Mouse (Mus musculus) adrenal gland, adult 2 months (tissue): ENCODE results near the gene Pde9a. TPM values are rescaled to one million over a fixed set of nuclear protein-coding genes. Genes with fewer than 3 reads are reported as not detected.

ENCODE experiments used
- DNase-seq: peaks from one replicate; pipeline ENCODE4 v3.0.0; 2021
- polyA plus RNA-seq: library from polyadenylated mRNA; depleted of rRNA; stranded (reverse); fragments of >200 nt; gene quantifications from 2 replicates; pipeline ENCODE4 v1.2.3, GENCODE M21; 2012
- total RNA-seq, 2 experiments: library from RNA; stranded (reverse); gene quantifications; 2 replicates each; pipeline ENCODE4 v1.2.3; 2021

Gene Pde9a
- total and polyA plus RNA-seq, 3 experiments, result 1.9 to 3.4 (median 2.5) TPM

DNA sequence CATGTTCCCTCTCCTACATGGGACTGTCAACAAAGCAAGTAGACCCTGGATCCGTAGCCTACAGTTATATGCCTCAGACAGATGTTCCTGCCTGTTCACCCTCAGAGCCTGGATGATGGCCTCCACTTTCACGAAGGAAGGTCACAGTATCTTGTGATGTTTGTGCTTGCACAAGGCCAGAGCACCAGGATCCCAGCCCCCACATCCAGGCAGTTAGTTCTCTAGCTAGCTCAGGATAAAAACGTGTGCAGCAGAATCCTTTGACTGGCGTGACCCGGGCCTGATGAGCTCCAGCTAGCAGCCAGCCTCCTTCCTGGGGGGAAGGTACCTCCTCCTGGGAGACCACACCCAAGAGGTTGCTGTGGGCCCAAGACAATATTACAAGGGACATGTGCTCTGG lies 82.5 kb downstream of the Pde9a start:
- DNase-seq, result peak; percentile 38

DNA sequence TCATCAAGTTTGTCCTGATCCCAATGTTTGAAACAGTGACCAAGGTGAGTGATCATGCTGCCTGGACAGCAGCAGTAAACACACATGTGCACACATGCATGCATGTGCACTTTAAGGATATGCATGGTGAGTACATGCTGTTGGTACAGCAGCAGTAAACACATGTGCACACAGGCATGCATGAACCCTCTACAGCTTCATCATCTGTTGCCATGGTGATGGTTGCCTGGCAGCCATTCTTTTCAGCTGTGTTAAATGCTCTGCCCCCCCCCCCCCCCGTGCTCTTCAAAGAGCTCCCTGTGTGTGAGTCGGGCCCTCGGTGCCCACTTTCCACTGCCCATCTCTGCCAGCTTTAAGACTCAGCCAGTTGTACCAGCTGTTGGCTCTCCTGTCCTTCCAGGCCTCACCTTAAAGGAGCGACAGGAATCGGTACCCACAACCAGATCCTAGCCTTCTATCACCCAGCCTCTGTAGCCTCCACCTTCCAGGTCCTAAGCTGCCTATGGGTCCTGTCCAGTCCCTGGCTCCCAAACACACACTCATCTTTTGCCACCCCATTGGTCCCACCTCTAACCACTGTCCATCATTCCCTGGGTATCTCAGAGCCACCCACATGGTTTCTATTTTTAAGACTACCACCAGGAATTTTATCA lies 84.9 kb downstream of the Pde9a start:
- DNase-seq, result no peak

DNA sequence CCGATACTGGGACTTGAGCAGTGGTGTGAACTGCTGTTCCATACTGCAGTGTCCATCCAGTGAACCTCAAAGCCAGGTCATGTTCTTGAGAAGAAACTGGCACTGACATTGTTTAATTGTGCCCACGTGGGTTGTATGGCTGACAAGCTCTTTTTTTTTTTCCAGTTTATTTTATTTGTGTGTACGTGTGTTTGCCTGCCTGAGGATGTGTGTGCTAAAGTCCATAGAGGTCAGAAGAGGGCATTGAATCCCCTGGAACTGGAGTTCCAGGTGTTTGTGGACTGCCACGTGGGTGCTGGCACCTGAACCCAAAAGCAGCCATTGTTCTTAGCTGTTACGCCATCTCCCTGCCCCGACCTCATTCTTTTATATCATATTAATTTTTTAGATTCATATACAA lies 88.4 kb downstream of the Pde9a start:
- no peak for DNase-seq

DNA sequence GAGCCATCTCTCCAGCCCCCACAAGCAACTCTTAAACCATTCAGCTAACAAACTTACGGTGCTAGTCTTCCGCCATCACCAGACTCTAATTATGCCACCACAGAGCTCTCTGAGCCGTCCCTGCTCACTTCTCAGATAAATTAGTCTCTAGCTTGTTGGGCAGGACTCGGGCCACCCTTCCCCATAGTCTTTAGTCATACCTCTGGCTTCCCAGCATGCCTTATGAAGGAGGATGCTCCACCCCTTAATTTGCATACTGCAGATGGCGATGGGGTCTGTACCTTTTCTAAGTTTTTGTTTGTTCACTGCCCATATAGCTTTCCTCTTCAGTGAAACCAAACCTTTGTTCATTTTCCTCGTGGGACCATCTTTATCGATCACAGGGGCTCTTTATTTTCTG lies 92.6 kb downstream of the Pde9a start:
- DNase-seq, result no peak

DNA sequence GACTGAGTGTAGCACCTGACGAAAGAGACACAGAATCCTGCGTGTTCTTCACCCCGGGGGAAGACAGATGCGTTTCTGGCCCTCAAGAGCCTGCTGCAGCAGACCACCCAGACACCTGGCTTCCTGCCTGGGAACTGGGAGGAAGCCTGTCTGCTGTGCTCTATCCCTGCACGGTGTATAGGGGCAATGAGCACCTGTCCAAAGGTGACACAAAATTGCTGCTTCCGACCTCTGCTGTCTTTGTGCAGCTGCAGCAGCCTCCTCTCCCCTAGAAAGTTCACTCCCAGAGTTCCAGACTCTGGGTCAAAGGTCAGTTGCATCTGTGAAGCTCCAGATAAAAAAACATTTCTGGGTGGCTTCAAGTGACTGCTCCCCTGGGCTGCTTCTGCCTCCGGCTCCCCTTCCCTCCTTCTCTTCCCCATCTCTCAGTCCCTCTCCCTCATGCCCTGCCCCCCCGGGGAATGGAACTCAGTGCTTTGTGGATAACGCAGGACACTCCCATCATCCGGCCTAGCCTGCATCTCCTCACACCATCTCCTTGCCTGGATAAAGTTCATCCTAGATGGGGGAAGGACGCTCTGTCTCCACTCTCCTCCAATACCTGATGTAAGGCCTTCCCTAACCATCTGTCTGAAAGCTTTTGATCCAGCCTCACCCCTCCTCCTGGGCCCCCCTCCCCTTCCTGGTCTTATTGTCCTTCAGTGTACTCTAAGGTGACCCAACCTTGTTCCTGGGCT lies 93.3 kb downstream of the Pde9a start:
- DNase-seq, result no peak

DNA sequence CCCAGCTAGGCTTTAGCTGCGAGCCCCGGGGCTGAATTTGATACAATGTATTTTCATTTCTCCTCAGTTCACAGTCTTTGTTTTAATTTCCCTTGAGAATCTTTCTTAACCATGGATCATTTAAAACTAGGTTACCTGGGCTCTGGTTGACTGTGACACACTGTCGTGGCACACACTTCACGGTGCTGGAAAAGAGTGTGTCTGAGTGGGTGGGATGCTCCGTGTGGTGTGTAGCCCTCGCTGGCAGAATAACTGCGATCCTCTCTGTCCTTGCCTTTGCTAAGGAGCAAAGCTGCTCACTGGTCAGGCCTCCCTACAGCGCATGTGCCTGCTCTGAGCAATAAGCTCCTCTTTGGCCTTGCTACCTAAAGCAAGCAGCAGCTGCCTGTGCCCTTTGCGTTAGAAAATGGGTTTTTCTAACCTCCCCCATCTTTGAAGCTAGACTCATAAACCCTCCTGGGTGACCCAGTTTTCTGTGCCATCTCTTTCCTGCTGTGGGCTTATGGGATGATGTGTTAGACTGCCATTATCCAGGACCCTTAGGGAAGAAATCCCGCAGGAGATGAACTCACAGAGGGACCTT lies 100.7 kb downstream of the Pde9a start:
- no peak for DNase-seq

DNA sequence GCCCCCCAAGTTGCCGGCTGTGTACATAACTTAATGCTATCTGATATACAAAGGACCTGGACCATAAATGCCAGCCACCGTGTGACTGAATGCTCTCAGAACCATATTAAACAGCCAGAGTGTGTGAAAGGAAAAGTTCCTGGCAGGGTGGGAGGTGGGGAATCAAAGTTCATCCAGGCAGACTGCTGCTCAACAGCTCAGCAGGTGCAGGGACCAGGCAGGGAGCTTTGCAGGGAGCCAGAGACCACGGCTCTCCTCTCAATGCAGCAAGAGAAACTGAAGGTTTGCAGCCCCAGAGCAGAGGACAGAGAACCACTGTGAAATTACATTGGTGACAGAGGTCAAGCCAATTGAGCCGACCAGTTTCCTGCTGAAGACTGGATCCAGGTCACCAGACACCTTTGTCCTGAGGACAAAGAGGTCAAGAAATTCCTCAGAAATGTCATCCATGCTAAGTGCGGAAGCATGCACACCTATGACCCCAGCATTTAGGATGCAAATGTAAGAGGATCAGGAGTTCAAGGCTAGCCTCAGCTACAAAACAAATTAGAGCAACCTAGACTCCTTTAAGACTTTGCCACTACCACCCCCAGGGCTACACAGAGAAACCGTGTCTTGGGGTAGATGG lies 101.5 kb downstream of the Pde9a start:
- no peak for DNase-seq

DNA sequence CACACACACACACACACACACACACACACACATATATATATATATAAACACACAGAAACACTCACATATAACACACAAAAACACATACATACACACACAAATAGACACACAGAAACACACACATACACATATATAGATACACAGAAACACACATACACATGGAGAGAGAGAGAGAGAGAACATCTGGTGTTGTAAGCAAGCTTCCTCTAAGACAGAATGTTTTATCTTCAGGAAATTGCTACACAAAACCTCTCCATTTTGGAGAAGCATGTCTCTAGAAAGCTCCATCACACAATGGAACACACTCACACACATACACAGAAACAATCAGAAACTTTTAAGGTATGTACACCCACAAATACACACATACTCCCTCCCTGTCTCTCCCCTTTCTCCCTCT lies 105.3 kb downstream of the Pde9a start:
- no peak for DNase-seq

DNA sequence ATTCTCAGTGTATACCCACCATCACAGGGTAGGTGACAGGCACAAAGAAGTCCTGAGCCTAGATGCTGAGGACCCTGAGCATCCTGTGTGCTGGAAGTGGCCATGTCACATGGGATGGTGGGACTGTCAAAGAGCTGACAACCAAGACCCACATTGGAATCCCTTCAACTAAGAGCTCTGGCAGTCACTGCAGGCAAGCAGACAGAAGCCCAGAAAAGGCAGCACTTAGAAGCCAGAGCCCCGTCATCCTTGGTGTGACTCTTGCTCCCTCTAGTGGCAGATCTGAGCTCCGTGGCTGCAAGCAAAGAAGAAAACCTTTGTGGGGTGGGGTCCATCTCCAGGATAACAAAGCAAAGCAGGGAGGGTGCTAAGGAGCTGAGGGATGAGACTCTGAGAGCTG lies 106.4 kb downstream of the Pde9a start:
- DNase-seq, result peak; percentile 70

DNA sequence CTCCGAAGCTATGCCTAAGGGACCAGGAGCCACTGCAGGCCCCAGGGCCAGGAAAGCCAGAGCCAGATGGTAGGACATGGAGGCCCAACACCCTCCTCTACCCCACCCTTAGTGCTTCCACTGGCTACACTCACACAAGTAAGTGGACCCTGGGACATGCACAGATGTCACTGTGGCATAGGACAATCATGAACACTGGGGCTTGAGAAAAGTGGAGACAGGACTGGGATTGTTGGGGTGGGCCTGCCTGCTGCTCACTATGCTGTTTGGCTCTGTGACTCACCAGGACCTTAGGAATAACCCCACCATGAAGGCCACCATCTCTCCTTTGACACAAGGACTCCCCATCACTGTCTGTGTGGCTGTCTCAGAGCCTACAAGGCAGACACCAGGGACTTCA lies 109.0 kb downstream of the Pde9a start:
- DNase-seq, result no peak

DNA sequence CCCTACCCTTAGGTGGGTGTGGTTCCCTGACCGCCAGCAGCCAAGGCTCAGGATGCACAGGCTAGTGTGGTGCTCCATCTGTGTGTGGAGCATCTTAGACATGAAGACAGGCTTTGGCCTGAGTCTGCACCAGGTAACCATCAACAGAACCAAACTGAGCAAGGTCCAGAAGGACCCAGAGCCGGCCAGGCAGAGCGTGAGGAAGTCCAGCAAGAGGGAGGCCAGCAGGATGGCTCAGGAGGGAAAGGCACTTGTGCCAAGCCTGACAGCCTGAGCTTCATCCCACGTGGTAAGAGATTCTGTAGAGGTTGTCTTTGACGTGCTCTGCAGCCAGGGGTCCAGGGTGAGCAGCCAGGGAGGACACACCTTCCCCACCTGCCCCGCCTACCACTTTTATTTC lies 111.7 kb downstream of the Pde9a start:
- no peak for DNase-seq

DNA sequence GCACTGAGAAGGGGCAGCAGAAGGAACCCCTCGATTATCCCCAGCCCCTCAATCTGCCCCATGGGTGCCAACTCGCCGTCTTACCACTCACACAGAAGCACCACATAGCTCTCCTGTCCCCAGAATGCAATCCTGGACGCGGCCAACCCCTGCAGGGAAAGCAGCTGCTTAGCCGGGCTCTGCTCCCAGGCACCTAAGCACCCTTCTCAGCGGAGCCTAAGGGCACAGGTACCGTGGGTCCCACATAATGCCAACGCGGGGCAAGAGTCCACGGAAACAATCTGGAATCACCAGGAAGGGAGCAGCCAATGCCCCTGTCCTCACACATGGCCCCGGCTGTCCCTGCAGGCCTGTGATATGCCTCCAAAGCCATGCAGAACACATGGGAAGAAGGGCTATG lies 113.7 kb downstream of the Pde9a start:
- no peak for DNase-seq

DNA sequence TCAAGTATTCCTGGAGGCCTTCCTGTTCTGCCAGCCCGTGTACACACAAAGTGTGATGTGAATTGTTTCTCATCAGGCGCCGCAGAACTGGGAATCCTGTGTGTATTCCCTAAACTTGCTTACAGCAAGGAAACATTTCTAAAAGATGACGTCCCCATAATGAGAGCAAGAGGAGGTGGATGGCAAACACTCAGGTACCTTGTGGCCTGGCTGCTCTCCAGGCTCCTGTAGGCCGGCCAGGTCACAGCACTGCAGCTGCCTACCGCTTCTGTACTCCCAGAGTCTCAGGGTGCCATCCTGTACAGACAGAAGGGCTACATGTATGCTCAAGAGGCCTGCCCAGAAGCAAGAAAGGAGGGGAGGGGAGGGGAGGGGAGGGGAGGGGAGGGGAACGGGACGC lies 114.4 kb downstream of the Pde9a start:
- no peak for DNase-seq

DNA sequence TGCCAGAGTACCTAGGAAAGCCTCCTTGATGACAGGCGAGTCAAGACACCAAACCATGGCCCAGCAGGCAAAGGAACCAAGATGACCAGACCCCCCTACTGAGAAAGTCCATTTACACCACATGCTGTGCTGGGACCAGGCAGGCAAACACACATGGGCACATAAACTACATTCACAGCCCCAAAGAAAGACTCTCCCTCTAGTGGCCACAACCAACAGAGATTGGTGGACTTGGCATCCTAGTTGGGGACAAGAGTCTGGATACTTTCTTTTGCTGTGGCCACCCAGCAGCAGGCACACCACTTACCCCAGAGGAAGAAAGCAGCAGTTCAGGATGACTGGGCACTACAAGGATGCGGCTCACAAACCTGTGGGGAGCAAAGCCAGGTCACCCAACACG lies 114.9 kb downstream of the Pde9a start:
- no peak for DNase-seq

DNA sequence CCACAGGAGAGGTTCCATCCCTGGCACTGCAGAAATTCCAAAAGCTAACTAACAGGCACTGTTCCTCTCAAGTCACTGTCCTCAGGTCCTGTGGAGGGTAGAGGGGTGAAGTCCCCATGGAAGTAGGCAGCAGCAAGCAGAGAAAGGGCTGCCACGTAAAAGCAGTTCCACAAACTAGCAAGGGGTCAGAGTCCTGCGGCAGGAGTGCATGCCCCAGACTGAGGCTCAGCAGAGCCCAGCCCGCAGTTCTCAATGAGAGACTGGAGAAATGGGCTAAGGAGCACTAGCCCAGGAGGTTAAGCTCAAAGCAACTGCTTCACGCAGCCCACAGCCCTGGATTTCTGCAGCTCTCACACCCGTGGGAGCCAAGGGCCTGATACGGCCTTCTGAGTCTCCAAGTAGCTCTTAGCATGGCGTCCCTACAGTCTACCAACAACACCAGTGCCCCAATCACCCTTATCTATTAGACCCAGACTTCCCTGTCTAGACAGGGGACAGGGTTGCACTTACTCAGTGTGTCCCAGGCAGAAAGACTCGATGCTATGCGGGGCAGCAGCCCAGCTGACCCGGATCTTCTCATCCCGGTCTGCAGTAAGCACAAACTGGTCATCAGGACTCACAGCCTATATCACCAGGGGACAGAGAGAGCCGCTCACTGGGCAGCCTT lies 116.4 kb downstream of the Pde9a start:
- DNase-seq, result no peak

DNA sequence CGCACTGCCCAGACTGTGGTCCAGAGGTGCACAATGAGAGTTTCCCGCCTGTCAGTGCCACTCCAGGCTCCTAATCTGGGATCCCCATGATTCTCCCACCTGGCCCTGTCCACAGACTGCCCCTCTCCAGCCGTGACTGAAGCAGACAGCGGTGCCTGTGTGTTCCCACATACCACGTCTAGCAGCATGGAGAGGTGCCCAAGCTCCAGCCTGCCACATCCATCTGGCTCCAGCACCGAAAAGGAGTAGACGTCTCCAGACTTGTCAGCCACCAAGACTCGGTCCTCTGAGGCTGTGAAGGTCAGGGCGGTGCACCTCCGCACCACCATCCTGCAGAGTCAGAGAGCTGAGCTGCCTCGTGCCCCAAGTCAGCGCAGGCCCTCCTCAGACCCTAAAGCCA lies 117.3 kb downstream of the Pde9a start:
- no peak for DNase-seq

DNA sequence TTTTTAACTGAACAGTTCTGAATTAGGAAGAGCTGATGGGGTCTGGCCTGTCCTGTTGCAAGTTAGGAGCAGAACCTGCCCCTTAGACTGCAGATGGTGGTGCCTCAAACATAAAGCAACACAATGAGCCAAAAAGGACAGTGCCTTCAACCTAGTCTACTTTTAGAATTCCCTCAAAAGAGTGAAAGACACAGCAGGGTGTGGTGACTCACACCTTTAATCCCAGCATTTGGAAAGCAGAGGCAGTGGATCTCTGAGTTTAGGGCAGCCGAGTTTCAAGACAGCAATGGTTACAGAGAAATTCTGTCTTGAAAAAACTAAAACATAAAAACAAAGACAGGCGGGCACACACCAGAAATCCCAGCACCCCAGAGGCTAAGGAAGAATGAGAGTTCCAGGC lies 117.9 kb downstream of the Pde9a start:
- no peak for DNase-seq

DNA sequence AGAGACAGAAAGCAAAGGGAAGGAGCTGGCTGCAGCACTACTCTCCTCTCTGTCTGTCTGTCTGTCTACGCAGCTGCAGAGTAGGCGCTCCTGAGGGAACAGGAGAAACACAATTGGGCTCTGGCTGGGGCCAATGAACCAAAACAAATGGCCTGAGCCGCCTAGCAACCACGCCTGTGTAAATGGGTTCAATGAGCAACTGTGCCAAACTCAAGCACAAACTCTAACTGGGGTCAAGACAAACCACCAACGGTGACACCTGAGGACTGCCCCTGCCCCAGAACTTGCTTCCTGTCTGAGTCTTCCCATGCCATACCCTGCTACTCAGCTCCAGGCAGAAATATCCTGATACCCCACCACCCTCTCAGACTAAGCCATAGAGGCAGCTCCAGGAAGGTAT lies 119.0 kb downstream of the Pde9a start:
- no peak for DNase-seq

DNA sequence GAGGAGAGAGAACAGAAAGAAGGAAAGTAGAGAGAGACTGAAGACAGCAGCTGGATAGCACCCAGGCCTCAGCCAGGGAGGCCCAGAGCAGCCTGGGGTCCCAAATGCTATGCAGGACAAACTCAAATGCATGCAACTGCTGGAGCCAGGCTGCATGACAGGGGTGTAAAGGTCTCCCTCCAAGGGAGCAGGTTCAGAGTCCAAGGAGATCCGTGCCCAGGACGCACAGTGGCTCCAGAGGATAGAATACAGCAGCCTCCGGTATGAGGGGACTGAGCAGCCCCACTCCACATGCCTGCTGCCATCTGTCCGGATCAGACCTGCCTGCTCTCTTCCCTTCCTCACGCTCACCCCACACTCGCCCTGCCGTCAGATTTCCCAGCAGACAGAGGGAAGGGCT lies 120.3 kb downstream of the Pde9a start:
- DNase-seq, result no peak

DNA sequence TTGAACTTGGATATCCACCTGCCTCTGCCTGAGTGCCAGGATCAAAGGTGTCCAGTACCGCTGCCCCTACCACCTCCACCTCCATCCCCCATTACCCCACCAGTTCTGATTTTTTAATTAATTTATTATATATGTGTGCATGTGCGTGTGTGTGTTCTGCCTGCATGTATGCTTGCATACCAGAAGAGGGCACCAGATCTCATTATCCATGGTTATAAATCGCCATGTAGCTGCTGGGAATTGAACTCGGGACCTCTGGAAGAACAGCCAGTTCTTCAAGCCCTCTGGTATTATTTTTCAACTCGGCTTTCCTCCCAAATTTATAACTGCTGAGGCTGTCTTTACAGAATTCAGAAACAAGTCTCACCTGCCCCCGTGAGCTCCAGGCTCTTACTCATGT lies 124.9 kb downstream of the Pde9a start:
- no peak for DNase-seq

DNA sequence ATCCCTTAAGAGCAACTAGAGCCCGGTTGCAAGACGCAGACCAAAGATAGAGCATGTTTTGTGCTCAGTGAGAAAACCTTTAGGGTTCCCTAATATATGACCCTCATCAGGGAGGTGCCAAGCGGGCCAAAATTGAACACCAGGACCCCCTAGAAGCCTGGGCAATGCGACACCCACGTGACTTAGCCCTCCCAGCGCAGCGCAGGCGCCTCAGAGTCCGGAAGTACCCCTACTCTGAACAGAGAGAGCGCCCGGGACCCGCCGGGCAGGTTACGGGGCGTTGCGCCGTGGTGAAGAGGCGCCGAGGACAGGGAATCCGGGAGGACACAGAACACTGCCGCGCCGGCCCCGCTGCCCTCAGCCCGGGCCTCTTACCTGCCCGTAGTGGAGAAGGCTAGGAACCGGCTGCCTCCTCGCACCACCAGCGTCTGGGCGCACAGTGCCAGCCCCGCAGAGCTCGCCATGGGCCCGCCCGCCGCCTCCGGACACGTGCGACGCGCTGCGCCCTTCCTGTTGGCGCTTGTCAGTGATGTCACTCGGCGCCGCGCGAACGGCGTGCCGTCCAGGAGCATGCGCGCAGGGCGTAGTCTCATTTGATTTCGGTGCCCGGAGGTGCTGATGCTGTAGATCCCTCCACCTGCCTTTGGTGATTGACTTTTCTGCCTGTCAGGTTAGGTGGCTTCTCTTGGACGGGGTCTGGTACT lies 125.9 kb downstream of the Pde9a start:
- peak; percentile 92 for DNase-seq

DNA sequence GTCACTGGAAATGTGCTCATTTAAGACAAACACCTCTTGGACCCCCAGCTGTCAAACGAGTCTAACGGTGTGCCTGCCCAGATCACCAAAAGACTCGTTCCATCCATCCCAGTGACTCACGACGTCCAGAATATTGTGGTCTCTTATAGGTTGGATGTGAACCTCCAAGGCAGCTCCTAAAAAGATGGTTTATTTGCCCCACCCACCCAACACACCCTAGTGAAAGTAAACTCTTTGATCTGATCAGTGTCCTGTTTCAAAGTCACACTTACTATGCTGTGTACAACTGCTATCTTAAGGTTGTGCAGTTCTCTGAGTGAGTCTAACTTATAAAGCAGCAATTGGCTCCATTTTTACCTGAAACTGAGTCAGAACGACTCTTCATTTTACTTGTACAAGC lies 126.6 kb downstream of the Pde9a start:
- no peak for DNase-seq
